Mouse (Mus musculus) CD4-positive naive resting alpha-beta T cell, adult 57 days (primary cell): Measurements from ENCODE around the gene Olfr1471. TPM values are rescaled to one million over a fixed set of nuclear protein-coding genes. Genes with fewer than 3 reads are reported as not detected.

ENCODE experiments used
- total RNA-seq: library from RNA; stranded (reverse); gene quantifications from one replicate; pipeline ENCODE4 v1.2.4, GENCODE M21; 2023

Olfr1471 gene
- total RNA-seq, result not detected

DNA sequence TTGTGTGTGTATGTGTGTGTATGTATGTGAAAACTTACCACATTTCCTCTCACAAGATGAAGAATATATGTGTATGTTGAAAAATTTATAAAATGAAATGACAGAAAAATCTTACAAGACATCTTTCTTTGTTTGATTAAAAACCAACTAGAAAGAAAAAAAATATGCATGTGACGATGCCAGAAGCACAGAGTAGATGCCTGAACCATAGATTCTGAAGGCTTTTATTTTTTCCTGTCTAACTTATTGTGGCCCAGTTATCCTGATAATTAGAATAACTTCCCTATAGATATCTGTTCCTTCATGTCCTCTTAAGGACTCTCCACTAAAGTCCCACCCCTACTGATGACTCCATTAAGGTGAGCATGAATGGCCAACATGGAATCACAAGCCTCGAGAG lies at the start of gene Olfr1471:
Gene Olfr1471, plus strand, starts transcription at position 301 of the 400 bp plus-strand sequence.

DNA sequence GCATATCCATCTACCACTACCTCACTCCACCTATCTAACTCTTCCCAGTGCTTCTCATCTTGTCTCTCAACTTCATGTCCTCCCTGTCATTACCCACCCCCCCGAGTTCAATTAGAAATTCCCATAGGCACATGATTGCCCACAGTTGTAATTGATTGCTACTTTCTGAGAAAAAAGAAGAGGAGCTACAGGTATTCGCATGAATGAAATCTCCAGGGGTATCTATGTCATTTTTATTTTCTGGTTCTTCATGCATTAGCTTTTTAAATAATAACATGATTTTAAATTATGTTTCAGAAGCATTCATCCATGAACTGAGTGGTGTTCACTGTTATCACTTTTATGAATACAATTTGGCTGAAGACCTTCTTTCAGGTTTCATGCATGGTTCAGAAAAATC lies 35.7 kb upstream of the Olfr1471 start, which contains the start of gene Olfr1469:
Gene Olfr1469, plus strand, starts transcription at position 301 of the 400 bp plus-strand sequence.

DNA sequence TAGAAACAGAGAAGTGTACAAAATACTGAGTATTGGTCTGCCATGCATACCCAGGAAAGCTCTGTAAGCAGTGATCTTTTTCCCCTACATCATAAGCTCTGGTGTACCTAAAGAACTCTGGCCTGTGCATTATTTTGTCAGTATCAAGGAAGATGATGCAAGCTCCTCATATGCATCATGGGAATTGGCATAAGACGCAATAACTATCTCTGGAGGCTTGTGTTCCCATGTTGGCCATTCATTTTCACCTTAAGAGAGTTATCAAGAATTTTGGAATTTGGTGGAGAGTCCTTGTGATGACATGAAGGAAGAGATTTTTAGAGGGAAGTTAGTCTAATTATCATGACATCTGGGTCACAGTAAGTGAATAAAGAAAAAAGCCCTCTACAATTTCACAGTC lies 12.8 kb downstream of the Olfr1471 start, which contains the start of gene Olfr1472:
Gene Olfr1472, minus strand, starts transcription at position 101 of the 400 bp plus-strand sequence.

DNA sequence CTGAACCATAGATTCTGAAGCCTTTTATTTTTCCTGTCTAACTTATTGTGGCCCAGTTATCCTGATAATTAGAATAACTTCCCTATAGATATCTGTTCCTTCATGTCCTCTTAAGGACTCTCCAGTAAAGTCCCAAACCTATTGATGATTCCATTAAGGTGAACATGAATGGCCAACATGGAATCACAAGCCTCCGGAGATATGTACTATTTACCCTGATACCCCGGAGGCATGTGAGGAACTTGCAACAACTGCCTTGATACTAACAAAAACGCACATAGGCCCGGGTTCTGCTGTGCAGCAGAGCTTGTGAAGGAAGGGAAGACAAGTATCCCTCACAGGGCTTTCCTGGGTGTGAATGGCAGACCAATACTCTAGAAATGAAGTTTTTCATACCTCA lies 26.1 kb downstream of the Olfr1471 start, which contains the start of gene Olfr1474:
Gene Olfr1474, plus strand, starts transcription at position 301 of the 400 bp plus-strand sequence.

DNA sequence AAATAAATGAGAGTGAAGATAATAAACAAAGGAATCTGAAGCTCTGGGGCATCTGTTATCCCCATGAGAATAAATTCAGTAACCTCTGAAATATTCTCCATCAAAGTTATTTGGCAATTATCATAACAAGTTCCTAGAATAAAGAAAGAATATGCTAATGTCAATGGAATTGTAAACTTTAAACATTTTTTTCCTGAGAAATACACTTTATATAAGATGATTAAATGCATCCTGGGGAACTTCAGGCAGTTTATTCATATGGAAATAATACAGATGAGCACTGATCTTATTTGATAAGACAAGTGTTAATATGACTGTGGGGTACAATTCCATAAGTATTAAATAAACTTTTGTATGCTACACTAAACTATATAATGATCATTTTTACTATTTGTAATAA lies 36.9 kb downstream of the Olfr1471 start, which contains the start of gene Olfr1475:
Gene Olfr1475, minus strand, starts transcription at position 101 of the 400 bp plus-strand sequence.

DNA sequence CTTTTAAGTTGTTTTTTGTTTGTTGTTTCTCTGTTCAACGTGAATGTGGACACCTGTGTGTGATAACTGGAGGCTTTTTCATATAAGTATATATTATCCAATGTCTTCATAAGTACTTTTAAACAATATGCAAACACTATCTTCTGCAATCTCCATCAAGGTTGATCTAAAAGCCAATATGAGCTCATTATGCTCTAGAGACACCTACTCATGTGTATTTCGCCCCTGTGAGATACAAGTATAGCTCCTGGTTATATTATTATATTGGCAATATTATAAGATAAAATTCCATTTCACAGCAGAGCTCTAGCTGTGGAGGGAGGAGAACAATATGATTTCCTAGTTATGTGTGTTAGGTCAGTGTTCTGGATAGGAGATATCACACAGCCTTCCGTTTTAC lies 57.0 kb downstream of the Olfr1471 start, which contains the start of gene Olfr1477:
Gene Olfr1477, plus strand, starts transcription at position 301 of the 400 bp plus-strand sequence.

Other genes with a start within 250 kb of the Olfr1471 start
- not detected for gene Olfr1463, start 212.1 kb upstream of the Olfr1471 start, total RNA-seq
- not detected for gene Olfr1465, start 127.9 kb upstream of the Olfr1471 start, total RNA-seq
- gene Olfr1466, start 104.5 kb upstream of the Olfr1471 start, total RNA-seq, result not detected
- not detected for gene Olfr1467, start 81.2 kb upstream of the Olfr1471 start, total RNA-seq
- not detected for gene Olfr1469, start 35.6 kb upstream of the Olfr1471 start, total RNA-seq
- gene Olfr1472, start 12.7 kb downstream of the Olfr1471 start, total RNA-seq, result not detected
- gene Olfr1474, start 26.2 kb downstream of the Olfr1471 start, total RNA-seq, result not detected
- gene Olfr1475, start 36.8 kb downstream of the Olfr1471 start, total RNA-seq, result not detected
- not detected for gene Olfr1477, start 57.1 kb downstream of the Olfr1471 start, total RNA-seq
- gene Olfr1480, start 84.5 kb downstream of the Olfr1471 start, total RNA-seq, result not detected
- not detected for gene Olfr1484, start 140.1 kb downstream of the Olfr1471 start, total RNA-seq
- not detected for gene Olfr1487, start 174.0 kb downstream of the Olfr1471 start, total RNA-seq
- not detected for gene Olfr1489, start 188.2 kb downstream of the Olfr1471 start, total RNA-seq
- gene Olfr1490, start 207.7 kb downstream of the Olfr1471 start, total RNA-seq, result not detected